Mouse (Mus musculus) CH12.LX (cell line): ENCODE data around the gene Rims3. TPM values are rescaled to one million over a fixed set of nuclear protein-coding genes. Genes with fewer than 3 reads are reported as not detected.

Experiments
- DNase-seq: peaks from one replicate; pipeline ENCODE4 v3.0.0-alpha.2; 2013; ENCODE audit errors: extremely low read depth
- H3K27ac ChIP-seq: 2 replicates; pipeline ENCODE4 v1.5.1; 2012; ENCODE audit warnings: low read depth, mild to moderate bottlenecking, control low read depth, moderate library complexity; ENCODE audit not compliant: insufficient read depth
- H3K27me3 ChIP-seq: replicated peaks from 2 replicates; pipeline ENCODE3; 2012; ENCODE audit warnings: inconsistent platforms
- H3K36me3 ChIP-seq, 2 experiments: replicated peaks in 1 of 2; 2 replicates each; pipeline versions ENCODE3 to v1.6.1; 2012; ENCODE audit warnings: inconsistent platforms in 1 of 2, low read length in 1 of 2, mild to moderate bottlenecking in 1 of 2, mixed read lengths in 1 of 2, moderate library complexity in 1 of 2; ENCODE audit not compliant: control insufficient read depth in 1 of 2, insufficient read depth in 1 of 2
- H3K4me1 ChIP-seq, 2 experiments: 2 replicates each; pipeline ENCODE4 v1.6.1; 2012; ENCODE audit warnings: inconsistent platforms in 1 of 2, moderate library complexity in 1 of 2; ENCODE audit not compliant: insufficient read depth in 2 of 2, control insufficient read depth in 1 of 2
- H3K4me2 ChIP-seq: 2 replicates; pipeline ENCODE4 v1.6.1; 2012; ENCODE audit warnings: low read depth, mild to moderate bottlenecking, control low read depth; ENCODE audit not compliant: poor library complexity, insufficient read depth, severe bottlenecking
- H3K4me3 ChIP-seq, 3 experiments: fragments of 150-350 bp in 1 of 3; sonication (generic) in 1 of 3; replicated peaks in 1 of 3; 2 replicates each; pipeline versions ENCODE3 to v1.5.1; 2011 to 2012; ENCODE audit warnings: low read depth in 2 of 3, low read length in 2 of 3, mild to moderate bottlenecking in 2 of 3, moderate library complexity in 2 of 3, control low read depth in 1 of 3, improper control_type of control experiment in 1 of 3, inconsistent platforms in 1 of 3, mixed read lengths in 1 of 3; ENCODE audit not compliant: poor library complexity in 1 of 3
- H3K79me2 ChIP-seq: replicated peaks from 2 replicates; pipeline ENCODE4 v1.6.1; 2012; ENCODE audit warnings: mild to moderate bottlenecking, moderate library complexity; ENCODE audit not compliant: control insufficient read depth, poor library complexity, insufficient read depth, severe bottlenecking; ENCODE audit errors: extremely low read depth
- H3K9ac ChIP-seq: 2 replicates; pipeline ENCODE4 v1.6.1; 2012; ENCODE audit warnings: low read depth, mild to moderate bottlenecking, control low read depth, moderate library complexity; ENCODE audit not compliant: insufficient read depth
- H3K9me3 ChIP-seq: replicated peaks from 2 replicates; pipeline ENCODE3; 2012; ENCODE audit warnings: low read length, inconsistent platforms, mixed read lengths
- BHLHE40 ChIP-seq: IDR thresholded peaks from 2 replicates; pipeline ENCODE4 v1.6.1; 2011; ENCODE audit warnings: mild to moderate bottlenecking, low read depth, low read length, improper control_type of control experiment
- CHD1 ChIP-seq: IDR thresholded peaks from 2 replicates; pipeline ENCODE4 v1.6.1; 2012; ENCODE audit warnings: low read depth, low read length, improper control_type of control experiment, inconsistent platforms
- E2F4 ChIP-seq: IDR thresholded peaks from 2 replicates; pipeline ENCODE4 v1.6.1; 2011; ENCODE audit warnings: low read depth, low read length, improper control_type of control experiment; ENCODE audit not compliant: insufficient replicate concordance
- ETS1 ChIP-seq: conservative IDR thresholded peaks from 2 replicates; pipeline ENCODE4 v1.6.1; 2012; ENCODE audit warnings: low read depth, mild to moderate bottlenecking, inconsistent platforms, low read length, improper control_type of control experiment, moderate library complexity
- GABPA ChIP-seq: IDR thresholded peaks from 2 replicates; pipeline ENCODE4 v1.6.1; 2012; ENCODE audit warnings: low read depth, low read length, improper control_type of control experiment, inconsistent platforms; ENCODE audit not compliant: insufficient replicate concordance
- IRF4 ChIP-seq: IDR thresholded peaks from 2 replicates; pipeline ENCODE4 v1.6.1; 2014; ENCODE audit warnings: low read depth, mild to moderate bottlenecking, inconsistent platforms, low read length, improper control_type of control experiment
- JUN ChIP-seq: IDR thresholded peaks from 2 replicates; pipeline ENCODE4 v1.6.1; 2011; ENCODE audit warnings: low read depth, mild to moderate bottlenecking, low read length, improper control_type of control experiment, moderate library complexity; ENCODE audit not compliant: insufficient read depth
- JUND ChIP-seq: conservative IDR thresholded peaks from 2 replicates; pipeline ENCODE4 v1.6.1; 2011; ENCODE audit warnings: low read depth, low read length, improper control_type of control experiment
- KAT2A ChIP-seq: IDR thresholded peaks from 2 replicates; pipeline ENCODE4 v1.6.1; 2012; ENCODE audit warnings: low read length, improper control_type of control experiment, inconsistent platforms; ENCODE audit not compliant: insufficient replicate concordance
- MAFK ChIP-seq: IDR thresholded peaks from 2 replicates; pipeline ENCODE4 v1.6.1; 2011; ENCODE audit warnings: low read length, improper control_type of control experiment; ENCODE audit not compliant: insufficient replicate concordance
- MAZ ChIP-seq: IDR thresholded peaks from 2 replicates; pipeline ENCODE4 v1.6.1; 2012; ENCODE audit warnings: low read depth, mild to moderate bottlenecking, inconsistent platforms, low read length, improper control_type of control experiment, moderate library complexity
- MEF2A ChIP-seq: IDR thresholded peaks from 2 replicates; pipeline ENCODE4 v1.6.1; 2014; ENCODE audit warnings: low read depth, mild to moderate bottlenecking, inconsistent platforms, low read length, improper control_type of control experiment, borderline replicate concordance
- MXI1 ChIP-seq: IDR thresholded peaks from 2 replicates; pipeline ENCODE4 v1.6.1; 2011; ENCODE audit warnings: mild to moderate bottlenecking, low read depth, low read length, improper control_type of control experiment
- MYC ChIP-seq: IDR thresholded peaks from 2 replicates; pipeline ENCODE4 v1.6.1; 2011; ENCODE audit warnings: low read depth, mild to moderate bottlenecking, improper control_type of control experiment, low read length
- NELFE ChIP-seq: IDR thresholded peaks from 2 replicates; pipeline ENCODE4 v1.6.1; 2011; ENCODE audit warnings: low read depth, low read length, improper control_type of control experiment
- PAX5 ChIP-seq: IDR thresholded peaks from 2 replicates; pipeline ENCODE4 v1.6.1; 2012; ENCODE audit warnings: low read length, inconsistent platforms, mixed read lengths
- TBP ChIP-seq: conservative IDR thresholded peaks from 2 replicates; pipeline ENCODE4 v1.6.1; 2011; ENCODE audit warnings: low read depth, low read length, improper control_type of control experiment
- USF1 ChIP-seq: IDR thresholded peaks from 2 replicates; pipeline ENCODE4 v1.6.1; 2014; ENCODE audit warnings: low read depth, mild to moderate bottlenecking, inconsistent platforms, low read length, improper control_type of control experiment
- ZC3H11A ChIP-seq: IDR thresholded peaks from 2 replicates; pipeline ENCODE4 v1.6.1; 2012; ENCODE audit warnings: low read depth, mild to moderate bottlenecking, inconsistent platforms, low read length, improper control_type of control experiment
- ZKSCAN1 ChIP-seq: IDR thresholded peaks from 2 replicates; pipeline ENCODE4 v1.6.1; 2012; ENCODE audit warnings: low read depth, inconsistent platforms, low read length, improper control_type of control experiment, borderline replicate concordance
- ZMIZ1 ChIP-seq: IDR thresholded peaks from 2 replicates; pipeline ENCODE4 v1.6.1; 2012; ENCODE audit warnings: low read depth, mild to moderate bottlenecking, inconsistent platforms, low read length, improper control_type of control experiment
- dilution Hi-C: fragments of 300-500 bp; cut with MboI; formaldehyde crosslinking; loops from 2 replicates; pipeline ENCODE4 v1.14.3; 2020; ENCODE audit warnings: low sequenced_read_pairs; ENCODE audit not compliant: extremely low pct_unique_long_range_greater_than_20kb, extremely low pct_ligation_motif_present
- in situ Hi-C: fragments of 300-500 bp; cut with MboI; formaldehyde crosslinking; loops from 3 replicates; pipeline ENCODE4 v1.14.3; 2019; ENCODE audit warnings: low sequenced_read_pairs, low pct_ligation_motif_present, low pct_unique_long_range_greater_than_20kb, mixed read lengths
- polyA plus RNA-seq: library from polyadenylated mRNA; unstranded; fragments of >175 nt; gene quantifications from 2 replicates; pipeline ENCODE4 v1.2.1, GENCODE M21; 2012; ENCODE audit warnings: low read depth; ENCODE audit not compliant: insufficient read length
- total RNA-seq, 2 experiments: library from RNA; depleted of rRNA; stranded (reverse); fragments of 300-350 nt in 1 of 2; fragments of >200 nt in 1 of 2; gene quantifications; 2 replicates each; pipeline ENCODE4 v1.2.3; 2012 to 2014

Gene Rims3
- total and polyA plus RNA-seq, 3 experiments = 0.05 to 0.17 (median 0.13) TPM

GRCm38 (mm10) chr4:120892516-120892915 is 37.9 kb downstream of the Rims3 start:
- no peaks in the 10 kb centered on the region for H3K79me2 ChIP-seq
- H3K27me3 ChIP-seq = peaks cover 35% of the 10 kb centered on the region
- dilution Hi-C loops (no loop called here), in situ Hi-C loops (no loop called here)
- no peak overlapping the region for H3K4me2 ChIP-seq
- peaks cover 0 to 1% of the 10 kb centered on the region in 2 experiments; a peak in 1 of 4 replicates for H3K4me1 ChIP-seq
- TF ChIP-seq GABPA (no peak), MYC (no peak), JUN (no peak), MXI1 (no peak), MAFK (no peak), E2F4 (no peak), MAZ (no peak), ZKSCAN1 (no peak), JUND (no peak), ZMIZ1 (no peak)
- H3K4me3 ChIP-seq = no peak overlapping the region
- no peak overlapping the region for H3K27ac ChIP-seq
- no peak for DNase-seq
- no peak overlapping the region for H3K9ac ChIP-seq
- no peaks in the 10 kb centered on the region for H3K36me3 ChIP-seq
- H3K9me3 ChIP-seq = peaks cover 3% of the 10 kb centered on the region

GRCm38 (mm10) chr4:120893656-120894401 is 39.2 kb downstream of the Rims3 start:
- Histone ChIP-seq H3K27me3 (peaks cover 35% of the 10 kb centered on the region), H3K4me3 (no peak overlapping the region), H3K4me1 (no peaks in the 10 kb centered on the region)
- no peak for TF ChIP-seq MAZ
- no peak for TF ChIP-seq BHLHE40
- no peak for TF ChIP-seq KAT2A
- no peak for TF ChIP-seq ETS1
- no peak for TF ChIP-seq MAFK
- TF ChIP-seq CHD1 = no peak
- TF ChIP-seq MEF2A = no peak
- no peak for TF ChIP-seq TBP
- TF ChIP-seq PAX5 = no peak
- TF ChIP-seq JUND = no peak
- no peak for TF ChIP-seq ZKSCAN1
- no peak for TF ChIP-seq IRF4
- TF ChIP-seq ZC3H11A = no peak
- TF ChIP-seq NELFE = no peak
- TF ChIP-seq USF1 = no peak
- TF ChIP-seq, all 38 proteins: peak for 0
- Histone ChIP-seq H3K27ac (no peak overlapping the region), H3K9me3 (peaks cover 3% of the 10 kb centered on the region), H3K36me3 (no peaks in the 10 kb centered on the region), H3K79me2 (no peaks in the 10 kb centered on the region), H3K4me2 (no peak overlapping the region), H3K9ac (no peak overlapping the region)
- dilution Hi-C loops = no loop called here
- no peak for DNase-seq
- in situ Hi-C loops = no loop called here
